Mouse (Mus musculus) C2C12 (cell line): ENCODE data around the gene Trnt1.

ENCODE experiments used
- CTCF ChIP-seq: IDR thresholded peaks from one replicate; pipeline ENCODE4 v1.5.1; 2011; ENCODE audit not compliant: control insufficient read depth, insufficient read depth, insufficient read length
- FOSL1 ChIP-seq: IDR thresholded peaks from one replicate; pipeline ENCODE4 v1.8.0; 2011; ENCODE audit warnings: mild to moderate bottlenecking, low read length; ENCODE audit not compliant: poor library complexity, insufficient read depth, severe bottlenecking
- MAX ChIP-seq: IDR thresholded peaks from one replicate; pipeline ENCODE4 v1.6.1; 2011; ENCODE audit warnings: mild to moderate bottlenecking, control low read depth
- MYOG ChIP-seq: IDR thresholded peaks from one replicate; pipeline ENCODE4 v1.6.1; 2011; ENCODE audit not compliant: control insufficient read depth, insufficient read length; ENCODE audit errors: extremely low read depth
- USF1 ChIP-seq: IDR thresholded peaks from one replicate; pipeline ENCODE4 v1.6.1; 2011; ENCODE audit warnings: low read depth, mild to moderate bottlenecking, control low read depth, moderate library complexity

DNA sequence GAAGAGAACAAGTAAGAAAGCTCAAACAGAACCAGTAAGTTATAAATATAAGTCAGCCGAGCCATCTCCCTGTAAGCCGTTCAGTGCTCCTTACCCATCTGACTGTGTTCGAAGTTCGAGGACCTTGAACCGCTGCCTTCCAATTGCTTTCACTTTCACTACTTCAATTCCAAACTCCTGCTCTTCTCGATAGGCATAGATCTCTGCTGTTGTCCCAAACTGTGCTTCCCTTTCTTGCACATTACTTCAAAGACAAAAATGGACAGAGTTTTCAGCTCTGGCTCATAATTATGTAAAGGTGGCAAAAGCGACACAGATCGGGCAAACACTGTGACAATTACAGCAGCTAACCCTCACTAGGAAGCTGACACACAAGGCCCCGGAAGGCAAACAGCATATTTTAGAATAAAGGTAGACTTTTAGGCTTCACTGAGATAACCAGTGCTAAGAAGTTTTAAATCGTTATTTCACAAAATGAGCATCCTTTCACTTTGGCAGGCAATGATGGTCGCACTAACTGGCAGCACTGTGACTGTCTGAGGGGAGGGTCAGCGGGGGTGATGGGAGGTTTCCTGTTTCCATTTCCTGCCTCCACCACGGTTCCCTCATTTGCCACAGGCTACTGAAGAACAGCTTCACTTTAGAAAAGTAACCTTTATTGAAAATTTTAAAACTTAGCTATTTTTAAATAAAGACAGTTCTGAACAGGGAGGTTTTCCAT lies 25.3 kb downstream of the Trnt1 start:
- no peak for TF ChIP-seq CTCF
- TF ChIP-seq MYOG: no peak
- TF ChIP-seq FOSL1: no peak
- TF ChIP-seq USF1: no peak
- no peak for TF ChIP-seq MAX
